Mouse (Mus musculus) heart, adult 2 months (tissue): Measurements from ENCODE around the gene Crabp2. TPM values are rescaled to one million over a fixed set of nuclear protein-coding genes. Genes with fewer than 3 reads are reported as not detected.
A peak's percentile ranks its signal among the peaks of the same experiment; 100 is the strongest.

Source experiments
- DNase-seq, 2 experiments: peaks; one replicate each; pipeline ENCODE4 v3.0.0; 2021
- H3K27ac ChIP-seq: fragments of 200-600 bp; 2 replicates; pipeline ENCODE4 v1.8.1; 2022
- H3K27me3 ChIP-seq: fragments of 200-500 bp; 2 replicates; pipeline ENCODE4 v1.6.1; 2012; ENCODE audit warnings: mild to moderate bottlenecking, low read length, inconsistent platforms, mixed read lengths; ENCODE audit not compliant: control insufficient read depth, insufficient read depth
- H3K36me3 ChIP-seq: fragments of 200-500 bp; 2 replicates; pipeline ENCODE4 v1.6.1; 2012; ENCODE audit warnings: low read length, inconsistent platforms; ENCODE audit not compliant: control insufficient read depth, insufficient read depth
- H3K4me1 ChIP-seq: fragments of 200-500 bp; 2 replicates; pipeline ENCODE4 v1.6.1; 2011; ENCODE audit warnings: low read length; ENCODE audit not compliant: control insufficient read depth, insufficient read depth
- H3K4me3 ChIP-seq: fragments of 200-600 bp; 2 replicates; pipeline ENCODE4 v1.8.1; 2022
- H3K79me2 ChIP-seq: fragments of 200-500 bp; replicated peaks from 2 replicates; pipeline ENCODE4 v1.6.1; 2012; ENCODE audit warnings: mild to moderate bottlenecking, inconsistent platforms, low read length, moderate library complexity, mixed read lengths; ENCODE audit not compliant: control insufficient read depth, insufficient read depth
- H3K9ac ChIP-seq: fragments of 200-500 bp; 2 replicates; pipeline ENCODE4 v1.6.1; 2012; ENCODE audit warnings: low read depth, mild to moderate bottlenecking, control low read depth, inconsistent platforms, low read length, mixed read lengths
- CTCF ChIP-seq: fragments of 200-600 bp; IDR thresholded peaks from 2 replicates; pipeline ENCODE4 v1.8.1; 2022; ENCODE audit warnings: antibody characterized with exemption, mild to moderate bottlenecking, moderate library complexity
- EP300 ChIP-seq: fragments of 200-500 bp; IDR thresholded peaks from 2 replicates; pipeline ENCODE4 v1.6.1; 2011; ENCODE audit warnings: low read depth, low read length, control low read depth; ENCODE audit not compliant: insufficient read depth
- POLR2A ChIP-seq: fragments of 200-500 bp; IDR thresholded peaks from 2 replicates; pipeline ENCODE4 v1.6.1; 2011; ENCODE audit warnings: mild to moderate bottlenecking, low read depth, low read length, control low read depth; ENCODE audit not compliant: insufficient read depth
- WGBS: fragments of 180-500 bp; shearing (Covaris S2); methylation state at CpG from one replicate; pipeline ENCODE4 v1.1.7; 2018; 5-methylcytosine and 5-hydroxymethylcytosine counted together
- intact Hi-C: fragments of 180-260 bp; cut with DNase I; formaldehyde crosslinking; loops from one replicate; pipeline ENCODE4 v1.15.1; 2025
- polyA plus RNA-seq: library from polyadenylated mRNA; depleted of rRNA; stranded (reverse); fragments of >200 nt; gene quantifications from 2 replicates; pipeline ENCODE4 v1.2.3, GENCODE M21; 2012
- total RNA-seq, 2 experiments: library from RNA; stranded (reverse); gene quantifications; 2 replicates each; pipeline ENCODE4 v1.2.3; 2021

Crabp2 gene
- total and polyA plus RNA-seq, 3 experiments, result 0.25 TPM; not detected in 2

DNA sequence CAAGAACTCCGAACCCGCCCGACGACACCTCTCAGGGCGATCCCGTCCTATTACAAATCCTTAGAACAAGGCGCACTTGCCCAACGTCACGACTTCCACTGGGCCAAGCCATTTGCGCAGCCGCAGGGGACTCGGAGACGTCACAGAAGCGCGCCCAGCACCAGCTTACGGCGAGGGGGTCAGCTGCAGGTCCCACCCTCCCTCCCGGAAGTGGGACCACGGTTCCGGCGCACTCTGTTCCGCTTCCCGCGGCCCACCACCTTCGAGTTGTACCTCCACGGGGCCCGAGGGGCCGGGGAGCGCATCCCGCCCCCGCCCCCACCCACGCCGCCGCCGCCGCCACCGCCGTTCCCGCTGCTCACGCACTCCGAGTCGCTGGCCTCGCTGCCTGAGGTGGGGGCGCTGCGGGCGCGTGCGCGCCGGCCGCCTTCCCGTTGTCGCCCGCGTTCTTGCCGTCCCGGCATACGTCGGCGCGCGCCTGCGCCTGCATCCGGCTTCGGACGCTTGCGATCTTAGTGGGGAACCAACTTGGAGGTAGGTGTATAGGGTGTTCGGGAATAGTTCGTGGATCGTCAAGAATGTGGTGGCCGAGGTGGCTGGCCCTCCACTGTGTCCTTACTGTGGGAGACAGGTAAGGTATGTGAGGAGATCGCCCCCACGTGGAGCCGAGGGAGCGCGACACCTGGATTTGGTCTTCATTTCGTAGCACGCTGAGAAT, 18.2 kb upstream of the Crabp2 start, which contains the start of the genes Isg20l2 and Rrnad1:
TSS of gene Isg20l2 (plus strand) at position 237 of the 718 bp plus-strand sequence.
TSS of gene Rrnad1 (minus strand) at position 640 of the 718 bp plus-strand sequence.
- peak within 1 kb of the TSS; percentile 87 for H3K27ac ChIP-seq
- H3K27me3 ChIP-seq, result no peaks in the 10 kb centered on the region
- peaks cover 1% of the 10 kb centered on the region; the same call in 1 of the 2 replicates for H3K79me2 ChIP-seq
- peak; percentile 97 to 98 for DNase-seq
- H3K4me1 ChIP-seq, result peaks cover 2% of the 10 kb centered on the region; the same call in 1 of the 2 replicates
- peak within 1 kb of the TSS; percentile 79 for H3K9ac ChIP-seq
- WGBS, result under 1% methylated on average over 67 of the region's 78 CpGs
- peaks cover 3% of the 10 kb centered on the region for H3K36me3 ChIP-seq
- peak; percentile 77 for TF ChIP-seq CTCF
- peak; percentile 85 for TF ChIP-seq EP300
- peak; percentile 90 for TF ChIP-seq POLR2A
- intact Hi-C loops, result loop anchor here (1.0 kb wide), 1 partner anchor 44 kb away; no protein-coding TSS in a partner anchor
- H3K4me3 ChIP-seq, result peak within 1 kb of the TSS; percentile 60

DNA sequence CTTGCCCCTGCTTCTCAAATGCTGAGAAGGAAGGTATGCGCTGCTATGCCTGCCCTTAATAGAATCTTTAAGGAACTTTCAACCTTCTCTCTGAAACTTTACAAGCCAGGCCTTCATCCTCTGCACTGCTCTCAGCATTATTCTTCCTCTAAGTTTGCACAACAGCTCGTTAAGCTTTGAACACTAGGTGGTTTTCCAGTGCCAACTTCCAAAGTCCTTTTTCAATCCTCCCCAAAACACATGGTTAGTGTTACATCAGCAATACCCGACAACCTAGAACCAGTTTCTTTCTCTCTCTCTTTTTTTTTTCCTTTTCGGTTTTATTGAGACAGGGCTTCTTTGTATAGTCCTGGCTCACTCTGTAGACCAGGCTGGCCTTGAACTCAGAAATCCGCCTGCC, 14.4 kb upstream of the Crabp2 start:
- Histone ChIP-seq H3K27me3 (no peaks in the 10 kb centered on the region), H3K36me3 (peaks cover 5% of the 10 kb centered on the region), H3K4me3 (no peak overlapping the region), H3K9ac (no peak overlapping the region), H3K79me2 (peaks cover 1% of the 10 kb centered on the region; the same call in 1 of the 2 replicates), H3K4me1 (peaks cover 2% of the 10 kb centered on the region; the same call in 1 of the 2 replicates), H3K27ac (no peak overlapping the region)
- WGBS, result 76% methylated on average over 5 of the region's 5 CpGs
- intact Hi-C loops, result loop anchor here (2.0 kb wide), 1 partner anchor 137 kb away; no protein-coding TSS in a partner anchor
- DNase-seq, result no peak
- no peak for TF ChIP-seq CTCF
- TF ChIP-seq POLR2A, result no peak
- no peak for TF ChIP-seq EP300

DNA sequence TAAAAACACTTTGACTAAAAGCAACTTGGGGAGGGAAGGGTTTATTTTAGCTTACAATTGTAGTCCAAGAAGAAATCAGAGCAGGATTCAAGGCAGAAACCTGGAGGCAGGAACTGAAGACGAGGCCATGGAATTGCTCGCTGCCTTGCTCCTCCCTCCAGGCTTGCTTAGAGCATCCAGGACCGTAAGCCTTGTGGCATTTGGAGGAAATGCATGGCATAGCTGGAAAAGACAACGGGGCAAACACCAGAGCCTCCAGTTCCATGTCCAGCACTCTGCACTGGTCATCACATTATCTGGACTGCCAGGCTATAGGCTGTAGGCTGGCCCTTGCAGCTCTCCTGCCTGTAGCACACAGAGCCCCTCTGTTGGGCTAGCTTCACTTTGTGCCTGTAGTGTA, 14.0 kb upstream of the Crabp2 start:
- intact Hi-C loops, result loop anchor here (2.0 kb wide), 1 partner anchor 136 kb away; no protein-coding TSS in a partner anchor
- H3K4me1 ChIP-seq, result peaks cover 2% of the 10 kb centered on the region; the same call in 1 of the 2 replicates
- 41% methylated on average over 4 of the region's 4 CpGs for WGBS
- DNase-seq, result no peak
- no peak overlapping the region for H3K9ac ChIP-seq
- TF ChIP-seq POLR2A (no peak), EP300 (no peak), CTCF (no peak)
- no peaks in the 10 kb centered on the region; the same call in 1 of the 2 replicates for H3K79me2 ChIP-seq
- no peaks in the 10 kb centered on the region for H3K27me3 ChIP-seq
- H3K27ac ChIP-seq, result no peak overlapping the region
- peaks cover 5% of the 10 kb centered on the region for H3K36me3 ChIP-seq
- H3K4me3 ChIP-seq, result no peak overlapping the region

DNA sequence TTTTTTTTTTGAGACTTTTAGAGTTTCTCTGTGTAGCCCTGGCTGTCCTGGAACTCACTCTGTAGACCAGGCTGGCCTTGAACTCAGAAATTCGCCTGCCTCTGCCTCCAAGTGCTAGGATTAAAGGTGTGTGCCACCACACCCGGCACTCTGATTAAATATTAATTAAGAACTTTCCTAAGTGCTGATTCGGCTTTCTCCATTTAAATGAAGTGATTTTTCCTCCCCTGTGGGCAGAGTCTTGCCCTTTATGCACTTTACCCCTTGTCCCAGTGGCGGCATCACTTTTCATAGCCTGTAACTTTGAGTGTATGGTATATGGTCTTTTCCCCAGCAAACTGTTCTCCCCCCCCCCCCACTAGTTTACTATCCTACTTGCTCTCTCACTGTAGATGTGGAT, 13.3 kb upstream of the Crabp2 start:
- TF ChIP-seq CTCF (no peak), EP300 (no peak), POLR2A (no peak)

DNA sequence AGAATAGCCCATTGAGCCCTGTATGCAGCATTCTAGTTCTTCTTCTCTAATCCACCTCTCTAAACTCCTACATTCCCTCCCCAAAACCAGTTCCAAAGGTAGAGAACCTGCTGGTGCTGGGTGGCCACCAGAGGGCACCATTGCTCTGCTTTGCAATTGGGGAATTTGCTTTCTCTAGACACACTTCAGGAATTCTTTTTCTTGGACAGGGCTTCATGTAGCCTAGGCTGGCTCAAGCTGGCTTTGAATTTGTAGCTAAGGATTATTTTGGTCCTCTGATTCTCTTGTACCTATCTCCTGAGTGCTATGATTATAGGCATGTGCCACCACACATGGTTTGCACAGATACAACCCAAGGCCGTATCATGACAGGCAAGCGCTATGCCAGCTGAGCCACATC, 12.7 kb upstream of the Crabp2 start:
- H3K27ac ChIP-seq, result no peak overlapping the region
- intact Hi-C loops, result loop anchor here (1.0 to 2.0 kb wide), 3 partner anchors 26 to 135 kb away; no protein-coding TSS in a partner anchor
- peaks cover 2% of the 10 kb centered on the region; the same call in 1 of the 2 replicates for H3K4me1 ChIP-seq
- H3K36me3 ChIP-seq, result peaks cover 5% of the 10 kb centered on the region
- H3K79me2 ChIP-seq, result no peaks in the 10 kb centered on the region
- H3K9ac ChIP-seq, result no peak overlapping the region
- H3K27me3 ChIP-seq, result no peaks in the 10 kb centered on the region
- H3K4me3 ChIP-seq, result no peak overlapping the region
- 99% methylated on average over 2 of the region's 2 CpGs for WGBS
- TF ChIP-seq EP300 (peak; percentile 80; the same call in 1 of the 2 replicates), CTCF (peak; percentile 99), POLR2A (no peak)
- peak; percentile 74 to 84 for DNase-seq

More for the DNA sequence above, 13.3 kb upstream of the Crabp2 start:
- WGBS, result 81% methylated on average over 4 of the region's 4 CpGs
- H3K4me3 ChIP-seq, result no peak overlapping the region
- intact Hi-C loops, result loop anchor here (1.0 to 2.0 kb wide), 3 partner anchors 26 to 136 kb away; no protein-coding TSS in a partner anchor
- peaks cover 2% of the 10 kb centered on the region; the same call in 1 of the 2 replicates for H3K4me1 ChIP-seq
- no peak overlapping the region for H3K9ac ChIP-seq
- H3K79me2 ChIP-seq, result no peaks in the 10 kb centered on the region
- no peak for DNase-seq
- no peaks in the 10 kb centered on the region for H3K27me3 ChIP-seq
- peaks cover 5% of the 10 kb centered on the region for H3K36me3 ChIP-seq
- no peak overlapping the region for H3K27ac ChIP-seq

DNA sequence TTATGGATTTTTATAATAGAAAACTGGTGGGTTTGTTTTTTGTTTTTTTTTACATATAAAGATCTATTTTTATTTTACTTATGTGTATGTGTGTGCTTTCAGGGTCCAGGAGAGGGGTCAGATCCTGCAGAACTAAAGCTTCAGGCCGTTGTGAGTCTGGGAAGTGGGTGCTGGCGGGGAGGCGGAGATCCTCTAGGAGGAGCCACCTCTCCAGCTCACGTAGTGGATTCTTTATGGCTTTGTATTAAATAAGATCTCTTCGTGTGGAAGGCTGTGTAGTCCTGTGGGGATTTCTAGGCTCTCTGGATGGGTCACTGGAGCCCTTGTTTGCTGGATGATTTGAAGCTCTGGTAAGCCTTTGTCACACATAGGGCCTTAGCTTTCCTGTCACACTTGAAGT, 7.9 kb upstream of the Crabp2 start:
- intact Hi-C loops, result no loop called here
- no peak overlapping the region for H3K9ac ChIP-seq
- no peaks in the 10 kb centered on the region for H3K27me3 ChIP-seq
- peaks cover 4% of the 10 kb centered on the region; the same call in 1 of the 2 replicates for H3K4me1 ChIP-seq
- peaks cover 2% of the 10 kb centered on the region; the same call in 1 of the 2 replicates for H3K36me3 ChIP-seq
- DNase-seq, result no peak
- no peaks in the 10 kb centered on the region for H3K79me2 ChIP-seq
- no peak for TF ChIP-seq POLR2A
- TF ChIP-seq EP300, result no peak
- TF ChIP-seq CTCF, result no peak
- WGBS, result 75% methylated on average over 5 of the region's 5 CpGs
- no peak overlapping the region for H3K4me3 ChIP-seq
- no peak overlapping the region for H3K27ac ChIP-seq
